ENCODE assay signal across 17 mouse cellular contexts in the genomic region with DNA sequence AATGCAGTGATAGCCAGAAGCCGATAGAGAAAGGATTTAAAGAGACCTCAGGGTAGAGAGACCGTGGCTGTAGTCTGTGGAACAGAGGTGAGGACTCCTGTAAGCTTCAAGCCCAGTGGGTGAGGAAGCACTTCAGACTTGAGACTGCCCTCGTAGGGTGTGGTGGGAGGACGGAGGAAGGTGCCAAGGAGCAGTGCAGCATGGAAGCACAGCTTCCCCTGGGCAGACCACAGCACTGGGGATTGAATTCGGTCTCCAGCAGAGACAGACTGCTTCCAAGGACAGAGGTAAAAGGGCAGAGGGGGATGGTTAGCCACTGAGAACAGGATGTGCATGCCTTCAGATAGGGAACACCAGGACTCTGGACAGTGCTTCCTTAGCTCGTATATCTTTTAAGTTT. TPM values are rescaled to one million over a fixed set of nuclear protein-coding genes. Genes with fewer than 3 reads are reported as not detected.
DNase-seq lines count a peak whose midpoint lies in the region; ATAC-seq lines count a peak whose summit lies in the region.
"Had no signal": no experiment of that assay in that cellular context is flagged by ENCODE, and none has a peak within 500 bp of the region (broad histone marks: within the 10 kb centered on the region; RNA-seq: fewer than 3 reads in every experiment).

No protein-coding gene starts in this region.

- H3K4me3 ChIP-seq in kidney, embryonic 15.5 days (replicated peaks): no peak overlapping the region
- H3K4me3 ChIP-seq: forebrain, embryonic 15.5 days; heart, adult 2 months; liver, embryonic 13.5 days had no signal

- peak; percentile 58 for DNase-seq in adrenal gland, postnatal 10 days
- no peak for DNase-seq in adrenal gland, postnatal 4 days (ENCODE audit: low spot score in 2 of 2)
- peak; percentile 62 for DNase-seq in kidney, adult 11 months
- peak; percentile 51 for DNase-seq in ZHBTc4 (ENCODE audit: low read depth, low spot score)
- peak; percentile 44 for DNase-seq in kidney, postnatal 10 days
- no peak for DNase-seq in left cerebral cortex, adult 9 months (ENCODE audit: low spot score in 2 of 2)
- DNase-seq in urinary bladder, postnatal 10 days (ENCODE audit: low spot score): no peak
- DNase-seq: cerebellum, adult 8-10 months; heart, adult 2 months; heart, postnatal 36 days; left cerebral cortex, postnatal 4 days; liver, embryonic 13.5 days; spleen, adult 18-20 months had no signal

- no peaks in the 10 kb centered on the region for H3K9me3 ChIP-seq in kidney, embryonic 15.5 days (replicated peaks)
- H3K9me3 ChIP-seq: forebrain, embryonic 15.5 days; liver, embryonic 13.5 days had no signal

- H3K36me3 ChIP-seq in kidney, embryonic 15.5 days: peaks cover 38% of the 10 kb centered on the region
- H3K36me3 ChIP-seq: forebrain, embryonic 15.5 days had no signal

- H3K4me2 ChIP-seq in kidney, embryonic 15.5 days: no peak overlapping the region
- H3K4me2 ChIP-seq: forebrain, embryonic 15.5 days; liver, embryonic 13.5 days had no signal

- H3K27ac ChIP-seq in kidney, embryonic 15.5 days: no peak overlapping the region
- H3K27ac ChIP-seq: forebrain, embryonic 15.5 days; heart, adult 2 months; liver, embryonic 13.5 days had no signal

- no peak overlapping the region for H3K9ac ChIP-seq in kidney, embryonic 15.5 days
- H3K9ac ChIP-seq: forebrain, embryonic 15.5 days; liver, embryonic 13.5 days had no signal

- H3K4me1 ChIP-seq in kidney, embryonic 15.5 days: peaks cover 6% of the 10 kb centered on the region; the same call in 1 of the 2 replicates

- WGBS in kidney, embryonic 15.5 days: 65% methylated on average over 6 of the region's 6 CpGs

- no peaks in the 10 kb centered on the region for H3K27me3 ChIP-seq in kidney, embryonic 15.5 days
- H3K27me3 ChIP-seq: forebrain, embryonic 15.5 days; liver, embryonic 13.5 days had no signal

- no peak for ATAC-seq in kidney, embryonic 15.5 days (replicated peaks; ENCODE audit: low FRiP score)
- ATAC-seq: forebrain, embryonic 15.5 days; midbrain, embryonic 16.5 days had no signal

RNA-seq across cellular contexts. Expression of a gene that starts 49.7 kb away (rescaled TPM):
- 1 to 10 TPM in 1 of 2 experiments, under 1 TPM in 1; 0.63 to 1.3 TPM for total RNA-seq in adrenal gland, postnatal 10 days (2021)
- 1 to 10 TPM; 2.4 to 2.6 TPM for total RNA-seq in adrenal gland, postnatal 4 days (2021)
- polyA plus RNA-seq in kidney, embryonic 15.5 days (2015; fragmentation: Nextera tagmentation; extraction: Ambion mirVana): 0.84 and 1.4 TPM in 2 replicates
- total RNA-seq: megakaryocyte progenitor cell, adult 5-6 weeks had no signal

Comparison
In these comparisons a context has a peak if more than half of its experiments do, and no peak if none do; other contexts are left out.
1. DNase-seq: peak in adrenal gland, postnatal 10 days (single experiment), kidney, adult 11 months (single experiment), ZHBTc4 (single experiment) and kidney, postnatal 10 days (single experiment); none in adrenal gland, postnatal 4 days (0 of 2), left cerebral cortex, adult 9 months (0 of 2) and urinary bladder, postnatal 10 days (single experiment).